Mouse (Mus musculus) urinary bladder, adult 2 months (tissue): ENCODE measurements around the gene Gm5244. TPM values are rescaled to one million over a fixed set of nuclear protein-coding genes. Genes with fewer than 3 reads are reported as not detected.

Experiments
- DNase-seq: peaks from one replicate; pipeline ENCODE4 v3.0.0; 2022; ENCODE audit warnings: low spot score
- polyA plus RNA-seq: library from polyadenylated mRNA; depleted of rRNA; stranded (reverse); fragments of >200 nt; gene quantifications from 2 replicates; pipeline ENCODE4 v1.2.3, GENCODE M21; 2012; rRNA removed

The Gm5244 gene
- not detected in 2 replicates for polyA plus RNA-seq

GRCm38 (mm10) chr19:12846382-12846781 is at the start of gene Gm5244:
Gm5244 (plus strand) TSS chr19:12846682.
- DNase-seq, result no peak

DNA sequence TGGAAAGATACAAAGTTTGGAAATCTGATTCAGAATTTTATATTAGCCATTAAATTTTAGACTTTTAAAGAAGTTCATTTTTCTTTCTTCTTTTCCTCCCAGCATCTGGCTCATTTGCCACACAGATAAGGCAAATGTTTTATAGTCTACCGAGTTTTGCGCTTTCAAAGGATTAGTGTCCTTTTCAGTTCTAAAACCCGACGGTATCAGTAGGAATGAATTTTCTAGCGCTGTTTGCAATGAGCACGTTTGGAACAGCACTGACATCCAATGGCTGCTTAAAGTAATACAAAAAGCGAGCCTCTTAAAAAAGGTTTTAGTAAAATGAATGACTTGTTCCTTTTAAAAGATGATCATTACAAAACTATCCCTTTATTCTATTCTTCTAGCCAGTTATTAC is 49.4 kb upstream of the Gm5244 start:
- DNase-seq, result no peak

DNA sequence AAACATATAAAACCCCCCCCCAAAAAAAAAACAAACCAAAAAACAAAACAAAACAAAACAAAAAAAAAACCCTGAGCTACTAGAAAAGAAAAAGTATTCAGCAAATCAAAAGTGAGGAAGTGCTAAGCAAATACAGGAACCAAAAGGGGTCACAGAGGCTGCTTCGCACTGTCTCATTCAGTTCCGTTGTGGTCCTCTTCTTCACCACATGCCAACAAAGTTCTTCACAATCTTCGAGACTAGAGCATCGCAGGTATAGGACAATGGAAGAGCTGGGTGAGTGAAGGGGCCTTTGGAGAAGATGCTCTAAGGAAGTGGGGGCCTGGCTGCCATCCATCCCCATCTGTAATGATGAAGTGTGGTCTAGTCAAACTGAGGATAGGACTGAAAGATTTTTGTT is 48.1 kb upstream of the Gm5244 start:
- DNase-seq, result no peak

DNA sequence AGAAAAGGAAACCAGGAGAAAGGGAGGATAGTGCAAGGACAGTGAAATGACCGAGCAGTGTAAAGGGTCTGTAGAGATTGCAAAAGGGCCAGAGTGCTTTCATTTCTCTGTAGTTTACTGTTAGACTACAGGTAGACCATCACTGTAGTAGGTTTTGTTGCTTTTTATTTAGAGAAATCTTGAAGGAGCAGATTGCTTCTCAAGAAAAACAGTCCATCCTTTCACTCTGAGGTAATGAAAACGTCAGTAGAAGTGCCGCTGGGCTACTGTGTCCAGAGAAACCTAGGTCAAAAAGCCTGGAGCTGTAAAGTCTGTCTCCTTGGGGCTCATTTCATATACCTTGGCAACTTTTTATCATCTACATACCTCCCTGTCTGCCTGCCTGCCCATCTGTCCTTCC is 47.4 kb upstream of the Gm5244 start:
- DNase-seq, result no peak

GRCm38 (mm10) chr19:12800621-12801020 is 45.9 kb upstream of the Gm5244 start:
- no peak for DNase-seq

- DNase-seq, result no peak
Measured at GRCm38 (mm10) chr19:12801046-12801445, 45.4 kb upstream of the Gm5244 start.

GRCm38 (mm10) chr19:12802830-12803229 is 43.7 kb upstream of the Gm5244 start:
- DNase-seq, result no peak

DNA sequence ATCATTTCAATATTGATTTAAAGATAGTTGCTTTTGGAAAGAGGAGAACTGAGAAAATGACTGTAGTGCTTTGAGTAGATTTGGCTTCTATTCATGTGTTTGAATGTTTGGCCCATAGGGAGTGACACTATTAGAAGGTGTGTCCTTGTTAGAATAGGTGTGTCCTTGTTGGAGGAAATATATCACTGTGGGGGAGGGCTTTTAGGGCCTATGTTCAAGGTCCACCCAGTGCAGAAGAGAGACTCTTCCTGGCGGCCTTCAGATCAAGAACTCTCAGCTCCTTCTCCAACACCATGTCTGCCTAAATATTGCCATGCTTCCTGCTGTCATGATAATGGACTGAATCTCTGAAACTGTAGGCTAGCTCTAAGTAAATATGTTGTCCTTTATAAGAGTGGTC is 42.2 kb upstream of the Gm5244 start:
- no peak for DNase-seq

DNA sequence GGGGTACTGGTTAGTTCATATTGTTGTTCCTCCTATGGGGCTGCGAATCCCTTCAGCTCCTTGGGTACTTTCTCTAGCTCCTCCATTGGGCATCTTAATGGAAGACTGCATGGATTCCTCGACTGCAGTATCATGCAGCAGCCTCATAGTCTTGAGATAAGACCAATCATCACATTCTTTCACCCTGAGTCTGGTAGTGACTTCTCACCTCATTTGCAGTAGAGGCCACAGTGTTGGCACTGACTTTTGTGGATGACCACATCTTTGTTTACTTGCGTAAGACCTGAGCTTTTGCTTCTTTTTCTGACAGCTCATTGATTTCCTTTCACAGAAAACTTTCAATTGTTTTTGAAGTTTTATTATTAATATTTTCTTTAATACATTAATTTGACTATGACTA is 40.8 kb upstream of the Gm5244 start:
- DNase-seq, result no peak

- DNase-seq, result no peak
Measured at GRCm38 (mm10) chr19:12806214-12806613, 40.3 kb upstream of the Gm5244 start.

DNA sequence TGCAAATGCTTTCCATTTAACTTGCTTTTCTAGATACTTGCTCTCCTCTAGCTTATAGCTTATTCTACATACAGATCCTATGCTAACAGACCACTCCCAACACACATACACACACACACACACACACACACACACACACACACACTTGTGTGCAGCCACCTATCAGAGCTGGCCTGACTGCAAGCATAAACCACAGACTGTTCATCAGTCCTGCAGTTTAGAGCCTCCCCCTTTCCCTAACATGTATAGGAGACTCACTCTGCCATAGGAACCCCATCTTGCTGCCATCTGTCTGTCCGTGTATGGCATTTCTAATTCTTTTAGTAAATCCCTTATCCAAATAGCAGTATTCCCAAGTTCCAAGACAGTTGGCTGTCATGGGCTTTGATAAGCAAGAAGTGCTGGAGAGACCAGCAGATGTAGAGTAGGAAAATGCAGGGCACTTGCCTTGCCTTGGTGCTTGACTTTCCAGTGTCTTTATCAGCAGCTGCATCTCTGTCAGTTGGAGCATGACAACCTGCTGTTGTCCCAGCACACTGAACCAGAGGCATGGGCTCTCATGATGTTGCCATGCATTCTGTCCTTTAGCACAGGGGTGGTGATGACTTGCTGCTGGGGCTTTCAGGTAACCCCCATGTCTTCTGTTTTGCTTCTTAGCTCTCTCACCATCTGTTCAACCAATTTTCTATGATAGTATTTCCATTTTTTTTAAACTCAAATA is 33.7 kb upstream of the Gm5244 start:
- no peak for DNase-seq

GRCm38 (mm10) chr19:12813883-12814282 is 32.6 kb upstream of the Gm5244 start:
- no peak for DNase-seq

DNA sequence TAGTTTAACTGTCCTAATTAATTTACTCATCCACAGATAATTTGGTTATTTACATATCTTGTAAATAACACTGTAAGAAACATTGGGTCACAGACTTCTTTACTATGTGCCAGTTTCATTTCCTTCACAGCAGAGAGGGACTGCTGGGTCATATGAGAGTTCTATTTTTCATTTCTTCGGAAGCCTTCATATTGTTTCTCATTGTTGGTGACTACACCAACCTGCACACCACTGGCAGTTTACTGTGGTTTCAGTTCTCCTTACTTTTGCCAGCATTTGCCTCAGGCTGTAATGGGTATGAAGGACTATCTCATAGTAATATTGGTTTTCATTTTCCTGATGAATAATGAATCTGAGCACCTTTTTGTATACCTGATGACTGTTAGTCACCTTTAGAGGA is 28.0 kb upstream of the Gm5244 start:
- no peak for DNase-seq

GRCm38 (mm10) chr19:12820383-12820782 is 26.1 kb upstream of the Gm5244 start:
- no peak for DNase-seq

- no peak for DNase-seq
Measured at GRCm38 (mm10) chr19:12824549-12824948, 21.9 kb upstream of the Gm5244 start.

GRCm38 (mm10) chr19:12830823-12831430 is 15.6 kb upstream of the Gm5244 start:
- no peak for DNase-seq

- no peak for DNase-seq
Measured at GRCm38 (mm10) chr19:12831559-12831958, 14.9 kb upstream of the Gm5244 start.

- no peak for DNase-seq
Measured at GRCm38 (mm10) chr19:12833625-12834024, 12.9 kb upstream of the Gm5244 start.

DNA sequence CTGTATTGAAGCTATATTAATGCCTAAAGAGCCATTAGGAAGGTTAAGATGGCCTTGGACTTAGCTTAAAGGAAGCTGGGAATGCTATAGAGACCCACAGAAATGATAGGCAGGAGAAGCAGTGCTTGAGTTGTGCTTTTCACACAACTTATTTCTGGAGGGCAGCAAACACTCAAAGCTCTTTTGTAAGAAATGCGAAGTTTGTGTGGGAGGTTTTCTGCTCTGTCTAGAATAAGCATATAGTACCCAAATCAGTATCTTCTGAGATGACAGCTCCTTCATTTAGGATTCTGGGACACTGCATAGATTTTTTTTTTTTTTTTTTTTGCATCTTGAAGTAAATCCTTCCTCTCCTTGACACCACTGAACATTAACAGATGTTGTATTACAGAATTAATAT is 8.0 kb upstream of the Gm5244 start:
- DNase-seq, result no peak

DNA sequence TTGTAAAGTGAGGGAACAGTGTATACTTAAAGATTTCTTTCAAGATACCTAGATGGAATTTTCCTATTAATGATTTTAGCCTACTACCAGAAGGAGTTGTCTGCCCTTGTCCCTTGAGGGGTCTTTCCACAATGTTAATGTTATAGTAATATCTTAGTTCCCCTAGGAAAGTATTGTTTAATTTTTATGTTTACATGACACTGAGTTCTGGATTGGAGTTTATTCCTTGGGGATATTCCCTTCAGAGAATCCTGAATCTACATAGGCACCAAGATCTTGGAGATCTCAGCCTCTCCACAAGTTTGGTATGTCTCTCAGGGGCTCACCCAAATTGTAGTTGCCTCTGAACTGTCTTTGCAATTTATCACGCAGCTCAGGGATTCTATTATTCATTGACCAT is 10.5 kb downstream of the Gm5244 start, which contains the start of gene Olfr1444:
Gene Olfr1444 (plus strand): TSS at position 301 of the 400 bp plus-strand sequence.
- DNase-seq, result no peak

- DNase-seq, result no peak
Measured at GRCm38 (mm10) chr19:12883555-12883954, 37.1 kb downstream of the Gm5244 start, which contains the start of gene Olfr1445. Olfr1445 (plus strand) TSS chr19:12883855.

DNA sequence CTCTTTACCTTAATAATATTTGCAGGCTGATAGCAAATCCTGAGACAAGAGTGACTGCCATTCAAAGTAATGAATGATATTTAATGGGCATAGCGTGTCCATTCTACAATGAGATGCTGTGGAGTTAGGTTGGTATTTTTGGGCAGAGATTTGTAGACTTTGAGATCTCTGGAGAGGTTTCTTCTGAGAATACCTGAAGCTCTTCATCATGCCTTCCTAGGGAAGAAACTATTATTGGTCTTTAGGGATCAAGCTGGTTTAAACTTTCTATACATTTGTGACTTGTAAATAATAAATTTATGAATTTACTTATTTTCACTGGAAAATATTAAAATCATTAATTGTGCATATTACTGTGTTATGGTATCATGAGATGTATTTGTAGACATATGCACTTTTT is 46.9 kb downstream of the Gm5244 start, which contains the start of gene Olfr1446:
Gene Olfr1446 (minus strand): TSS at position 101 of the 400 bp plus-strand sequence.
- no peak for DNase-seq
